Mouse (Mus musculus) olfactory bulb, adult 2 months (tissue): ENCODE results near the gene Rnd2. TPM values are rescaled to one million over a fixed set of nuclear protein-coding genes. Genes with fewer than 3 reads are reported as not detected.
"Not testable (repeated sequence)": the region's sequence is repeated elsewhere in the genome, so short reads cannot be mapped to it uniquely, and the experiment has no call there.

Experiments used
- H3K27ac ChIP-seq: fragments of 200-500 bp; 2 replicates; pipeline ENCODE4 v1.5.1; 2012; ENCODE audit warnings: low read depth, low read length; ENCODE audit not compliant: insufficient read depth
- H3K4me1 ChIP-seq: fragments of 200-500 bp; 2 replicates; pipeline ENCODE4 v1.6.1; 2012; ENCODE audit warnings: low read length; ENCODE audit not compliant: control insufficient read depth, insufficient read depth
- H3K4me3 ChIP-seq: fragments of 200-500 bp; 2 replicates; pipeline ENCODE4 v1.5.1; 2012; ENCODE audit warnings: mild to moderate bottlenecking, low read depth, low read length, moderate library complexity; ENCODE audit not compliant: insufficient read depth
- CTCF ChIP-seq: fragments of 200-500 bp; IDR thresholded peaks from 2 replicates; pipeline ENCODE4 v1.5.1; 2012; ENCODE audit warnings: low read depth, mild to moderate bottlenecking, low read length, moderate library complexity; ENCODE audit not compliant: insufficient read depth
- POLR2A ChIP-seq: fragments of 200-500 bp; IDR thresholded peaks from 2 replicates; pipeline ENCODE4 v1.6.1; 2012; ENCODE audit warnings: mild to moderate bottlenecking, low read depth, low read length, moderate library complexity; ENCODE audit not compliant: insufficient read depth
- WGBS: fragments of 180-500 bp; shearing (Covaris S2); methylation state at CpG from one replicate; pipeline ENCODE4 v1.1.7; 2018; 5-methylcytosine and 5-hydroxymethylcytosine counted together
- polyA plus RNA-seq: library from polyadenylated mRNA; stranded (reverse); fragments of >200 nt; gene quantifications from 2 replicates; pipeline ENCODE4 v1.2.4, GENCODE M21; 2012; ENCODE audit warnings: low replicate concordance; ENCODE audit not compliant: missing spikeins, insufficient read depth, insufficient read length

Rnd2 gene
- polyA plus RNA-seq, 1 experiment: not detected

GRCm38 (mm10) chr11:101472336-101472735 is 7.5 kb downstream of the Rnd2 start:
- WGBS: 64% methylated on average over 7 of the region's 7 CpGs
- no peak overlapping the region for H3K4me3 ChIP-seq
- H3K27ac ChIP-seq: no peak overlapping the region
- no peak for TF ChIP-seq POLR2A
- no peak for TF ChIP-seq CTCF
- peaks cover 6% of the 10 kb centered on the region for H3K4me1 ChIP-seq

- WGBS: 91% methylated on average over 1 of the region's 1 CpGs
These were observed 8.9 kb downstream of the Rnd2 start for GRCm38 (mm10) chr11:101473686-101474085.

GRCm38 (mm10) chr11:101474298-101474697 is 9.5 kb downstream of the Rnd2 start:
- Histone ChIP-seq H3K27ac (no peak overlapping the region), H3K4me1 (peaks cover 8% of the 10 kb centered on the region), H3K4me3 (no peak overlapping the region)
- 47% methylated on average over 5 of the region's 5 CpGs for WGBS
- TF ChIP-seq CTCF: no peak
- TF ChIP-seq POLR2A: no peak

More at GRCm38 (mm10) chr11:101473686-101474085, 8.9 kb downstream of the Rnd2 start:
- not testable (repeated sequence) for H3K27ac ChIP-seq, H3K4me3 ChIP-seq, H3K4me1 ChIP-seq

GRCm38 (mm10) chr11:101476361-101476760 is 11.6 kb downstream of the Rnd2 start:
- not testable (repeated sequence) for H3K4me1 ChIP-seq, H3K27ac ChIP-seq
- WGBS: 86% methylated on average over 4 of the region's 4 CpGs

GRCm38 (mm10) chr11:101477194-101477551 is 12.4 kb downstream of the Rnd2 start:
- no peak overlapping the region for H3K27ac ChIP-seq
- TF ChIP-seq POLR2A (no peak), CTCF (no peak)
- peaks cover 8% of the 10 kb centered on the region for H3K4me1 ChIP-seq
- WGBS: 27% methylated on average over 4 of the region's 4 CpGs
- H3K4me3 ChIP-seq: no peak overlapping the region

More at GRCm38 (mm10) chr11:101476361-101476760, 11.6 kb downstream of the Rnd2 start:
- H3K4me3 ChIP-seq: not testable (repeated sequence)

GRCm38 (mm10) chr11:101477552-101478211 is 12.9 kb downstream of the Rnd2 start:
- Histone ChIP-seq H3K4me1 (peaks cover 8% of the 10 kb centered on the region), H3K27ac (no peak overlapping the region), H3K4me3 (no peak overlapping the region)
- 36% methylated on average over 10 of the region's 10 CpGs for WGBS
- no peak for TF ChIP-seq POLR2A
- TF ChIP-seq CTCF: no peak

GRCm38 (mm10) chr11:101479171-101479635 is 14.4 kb downstream of the Rnd2 start:
- TF ChIP-seq POLR2A (no peak), CTCF (no peak)
- peaks cover 8% of the 10 kb centered on the region for H3K4me1 ChIP-seq
- no peak overlapping the region for H3K4me3 ChIP-seq
- 36% methylated on average over 18 of the region's 18 CpGs for WGBS
- no peak overlapping the region for H3K27ac ChIP-seq

GRCm38 (mm10) chr11:101480912-101481311 is 16.1 kb downstream of the Rnd2 start:
- Histone ChIP-seq H3K27ac (no peak overlapping the region), H3K4me3 (no peak overlapping the region), H3K4me1 (peaks cover 8% of the 10 kb centered on the region)
- 79% methylated on average over 6 of the region's 6 CpGs for WGBS
- TF ChIP-seq POLR2A (no peak), CTCF (no peak)

- no peak overlapping the region for H3K27ac ChIP-seq
- 56% methylated on average over 3 of the region's 3 CpGs for WGBS
These were observed 19.0 kb downstream of the Rnd2 start for GRCm38 (mm10) chr11:101483804-101484203.

GRCm38 (mm10) chr11:101484245-101484644 is 19.4 kb downstream of the Rnd2 start:
- no peak for TF ChIP-seq CTCF
- TF ChIP-seq POLR2A: no peak
- WGBS: 93% methylated on average over 6 of the region's 6 CpGs
- Histone ChIP-seq H3K4me3 (no peak overlapping the region), H3K4me1 (0 out of 2 replicates have a peak, but pooled peaks cover 1% of the 10 kb centered on the region), H3K27ac (no peak overlapping the region)

More at GRCm38 (mm10) chr11:101483804-101484203, 19.0 kb downstream of the Rnd2 start:
- TF ChIP-seq POLR2A: no peak
- TF ChIP-seq CTCF: no peak
- Histone ChIP-seq H3K4me3 (no peak overlapping the region), H3K4me1 (peaks cover 5% of the 10 kb centered on the region; the same call in 1 of the 2 replicates)
